Mouse (Mus musculus) G1E (cell line): ENCODE measurements around the gene C130032M10Rik.

Source experiments
- CTCF ChIP-seq: IDR thresholded peaks from 2 replicates; pipeline ENCODE4 v1.5.1; 2012; ENCODE audit warnings: low read depth, low read length, inconsistent platforms, mixed read lengths
- GATA1 ChIP-seq: IDR thresholded peaks from 2 replicates; pipeline ENCODE4 v1.6.1; 2012; ENCODE audit warnings: borderline replicate concordance, low read length, inconsistent platforms, mixed read lengths

DNA sequence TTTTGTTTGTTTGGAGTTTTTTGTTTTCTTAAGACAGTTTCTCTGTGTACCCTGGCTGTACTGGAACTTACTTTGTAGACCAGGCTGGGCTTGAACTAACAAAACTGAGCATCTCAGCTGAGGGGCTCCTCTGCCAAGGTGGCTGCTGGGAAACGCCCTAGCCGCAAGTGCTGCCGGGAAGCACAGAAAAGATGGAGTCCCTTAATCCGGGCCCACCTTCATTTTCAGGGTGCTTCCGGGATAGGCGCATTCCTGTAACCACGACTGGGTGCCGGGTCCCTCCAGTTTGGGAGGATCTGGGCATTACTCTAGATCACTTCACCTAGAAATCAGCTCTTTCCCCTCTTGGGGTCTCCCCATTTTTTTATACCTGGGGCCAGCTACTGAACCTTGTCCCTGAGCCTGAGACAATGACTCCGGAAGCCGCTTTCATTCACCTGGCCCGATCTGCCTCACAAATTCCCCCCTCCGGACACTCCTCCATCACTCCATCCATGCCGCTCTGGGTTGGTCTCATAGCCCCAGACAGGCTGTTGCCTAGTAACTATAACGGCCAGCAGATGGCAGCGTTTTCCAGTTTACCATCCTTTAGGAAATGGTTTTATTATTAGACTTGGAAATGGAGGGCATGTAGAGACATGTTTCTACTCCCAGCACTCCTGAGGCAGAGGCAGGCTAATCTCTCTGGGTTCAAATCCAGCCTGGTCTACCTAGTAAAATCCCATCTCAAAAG lies 15.5 kb upstream of the C130032M10Rik start:
- TF ChIP-seq GATA1 (no peak), CTCF (no peak)
